Mouse (Mus musculus): ENCODE measurements at regions not wholly inside any gene's neighbourhood (a gene's known extent, or its start where the extent isn't known, plus 50 kb on each side); places are given as distances from the start of the nearest gene placed in this dataset.

DNA sequence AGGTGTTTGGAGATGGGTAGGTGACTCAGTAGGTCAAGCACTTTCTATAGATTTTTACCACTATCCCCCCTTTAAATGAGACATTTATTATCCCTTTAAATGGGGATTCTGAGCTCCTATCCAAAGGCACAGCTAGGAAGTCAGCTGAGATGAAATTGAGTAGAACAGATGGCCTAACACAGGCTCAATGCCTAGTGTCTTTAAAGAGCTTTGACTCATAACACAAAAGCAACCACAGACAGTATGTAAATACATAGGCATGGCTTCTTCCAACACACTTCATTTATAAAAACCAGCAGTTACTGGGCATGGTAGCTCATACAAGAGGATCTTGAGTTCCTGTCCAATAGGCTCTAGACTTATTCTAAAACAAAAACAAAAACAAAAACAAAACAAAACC is 513.0 kb upstream of the Castor2 start:
- H3K27ac ChIP-seq (ENCODE audit: low read depth, low read length): no peak overlapping the region
- ATAC-seq: no peak
- H3K27me3 ChIP-seq (replicated peaks; ENCODE audit: control insufficient read depth, insufficient read depth, low read length): no peaks in the 10 kb centered on the region
- H3K9ac ChIP-seq (ENCODE audit: low read depth, low read length): no peak overlapping the region
- no peak overlapping the region for H3K4me3 ChIP-seq (ENCODE audit: low read depth, low read length)
- no peak overlapping the region for H3K4me2 ChIP-seq (replicated peaks; ENCODE audit: low read depth)
- TF ChIP-seq CTCF (IDR thresholded peaks at IDR 0.05; ENCODE audit: low read depth): no peak
- H3K4me1 ChIP-seq (replicated peaks; ENCODE audit: control insufficient read depth, insufficient read depth, low read length): no peaks in the 10 kb centered on the region
- no peaks in the 10 kb centered on the region for H3K36me3 ChIP-seq (ENCODE audit: control insufficient read depth, insufficient read depth)
- no peaks in the 10 kb centered on the region for H3K9me3 ChIP-seq (ENCODE audit: control insufficient read depth)

DNA sequence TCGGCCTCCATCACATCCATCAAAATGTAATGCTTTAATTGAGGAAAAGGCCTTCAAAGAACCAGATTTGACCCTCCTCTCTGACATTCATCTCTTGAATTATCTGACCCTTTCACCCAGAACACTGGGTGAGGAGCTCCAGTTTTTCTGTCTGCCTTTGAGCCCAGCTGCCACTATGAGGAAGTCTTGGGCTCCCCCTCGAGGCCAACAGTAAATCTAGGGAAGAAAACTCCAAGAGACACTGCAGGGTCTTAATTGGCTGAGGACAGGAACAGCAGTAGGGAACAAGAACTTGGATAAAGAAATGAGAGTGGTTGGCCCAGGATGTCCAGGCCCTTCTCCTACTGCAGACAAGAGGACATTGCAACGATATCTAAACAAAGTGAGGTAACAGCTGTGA is 514.3 kb upstream of the Castor2 start:
- Histone ChIP-seq H3K4me2 (replicated peaks; ENCODE audit: low read depth) (no peak overlapping the region), H3K27me3 (replicated peaks; ENCODE audit: control insufficient read depth, insufficient read depth, low read length) (no peaks in the 10 kb centered on the region), H3K9me3 (ENCODE audit: control insufficient read depth) (no peaks in the 10 kb centered on the region), H3K9ac (ENCODE audit: low read depth, low read length) (no peak overlapping the region), H3K4me3 (ENCODE audit: low read depth, low read length) (no peak overlapping the region), H3K36me3 (ENCODE audit: control insufficient read depth, insufficient read depth) (no peaks in the 10 kb centered on the region), H3K4me1 (replicated peaks; ENCODE audit: control insufficient read depth, insufficient read depth, low read length) (no peaks in the 10 kb centered on the region), H3K27ac (ENCODE audit: low read depth, low read length) (no peak overlapping the region)
- peak; percentile 79 for TF ChIP-seq CTCF (IDR thresholded peaks at IDR 0.05; ENCODE audit: low read depth)
- no peak for ATAC-seq
- WGBS: 23% methylated on average over 3 of the region's 3 CpGs

DNA sequence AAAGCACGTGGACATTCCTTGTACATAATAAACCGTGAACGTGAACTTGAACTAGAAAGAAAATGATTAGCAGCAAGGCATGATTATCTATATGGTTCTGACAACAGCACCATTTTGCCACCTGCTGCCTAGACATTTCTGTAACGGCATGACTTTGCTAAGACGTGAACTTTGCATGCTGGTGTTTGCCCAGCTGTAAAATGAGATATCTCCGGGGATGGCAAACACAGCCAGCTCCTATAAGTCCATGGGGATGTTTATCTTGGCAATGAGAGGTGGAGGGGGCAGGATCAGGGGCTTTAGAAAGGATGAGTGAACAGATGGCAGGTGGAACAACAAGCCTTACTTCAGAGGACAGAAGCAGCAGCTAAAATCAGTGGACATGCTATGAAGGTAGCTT is 522.9 kb upstream of the Castor2 start:
- Histone ChIP-seq H3K27ac (ENCODE audit: low read depth, low read length) (no peak overlapping the region), H3K9ac (ENCODE audit: low read depth, low read length) (no peak overlapping the region), H3K4me3 (ENCODE audit: low read depth, low read length) (no peak overlapping the region), H3K36me3 (ENCODE audit: control insufficient read depth, insufficient read depth) (no peaks in the 10 kb centered on the region), H3K4me1 (replicated peaks; ENCODE audit: control insufficient read depth, insufficient read depth, low read length) (no peaks in the 10 kb centered on the region), H3K4me2 (replicated peaks; ENCODE audit: low read depth) (no peak overlapping the region), H3K27me3 (replicated peaks; ENCODE audit: control insufficient read depth, insufficient read depth, low read length) (no peaks in the 10 kb centered on the region), H3K9me3 (ENCODE audit: control insufficient read depth) (no peaks in the 10 kb centered on the region)
- peak; percentile 69 for ATAC-seq
- WGBS: 44% methylated on average over 6 of the region's 6 CpGs
- no peak for TF ChIP-seq CTCF (IDR thresholded peaks at IDR 0.05; ENCODE audit: low read depth)

DNA sequence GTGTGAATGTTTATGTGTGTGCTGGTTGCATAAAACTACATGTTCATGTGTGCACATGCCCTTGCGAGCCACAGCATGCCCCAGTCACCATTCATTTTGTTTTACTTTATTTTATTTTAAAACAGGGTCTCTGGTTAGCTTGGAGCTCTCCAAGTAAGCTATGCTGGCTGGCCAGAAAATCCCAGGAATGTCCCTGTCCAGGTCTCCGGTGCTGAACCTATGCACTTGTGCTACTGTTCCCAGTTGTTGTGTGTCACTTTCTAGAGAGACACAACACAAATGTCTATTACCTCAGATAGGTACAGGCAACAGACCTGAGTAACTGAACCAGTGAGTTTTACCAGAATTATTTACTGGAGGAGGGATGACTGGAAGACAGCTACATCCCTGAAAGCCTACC is 530.4 kb upstream of the Castor2 start:
- Histone ChIP-seq H3K4me3 (ENCODE audit: low read depth, low read length) (no peak overlapping the region), H3K9me3 (ENCODE audit: control insufficient read depth) (no peaks in the 10 kb centered on the region), H3K36me3 (ENCODE audit: control insufficient read depth, insufficient read depth) (no peaks in the 10 kb centered on the region), H3K4me1 (replicated peaks; ENCODE audit: control insufficient read depth, insufficient read depth, low read length) (no peaks in the 10 kb centered on the region), H3K9ac (ENCODE audit: low read depth, low read length) (no peak overlapping the region), H3K4me2 (replicated peaks; ENCODE audit: low read depth) (no peak overlapping the region), H3K27ac (ENCODE audit: low read depth, low read length) (no peak overlapping the region), H3K27me3 (replicated peaks; ENCODE audit: control insufficient read depth, insufficient read depth, low read length) (no peaks in the 10 kb centered on the region)
- 77% methylated on average over 2 of the region's 2 CpGs for WGBS
- no peak for TF ChIP-seq CTCF (IDR thresholded peaks at IDR 0.05; ENCODE audit: low read depth)
- no peak for ATAC-seq

DNA sequence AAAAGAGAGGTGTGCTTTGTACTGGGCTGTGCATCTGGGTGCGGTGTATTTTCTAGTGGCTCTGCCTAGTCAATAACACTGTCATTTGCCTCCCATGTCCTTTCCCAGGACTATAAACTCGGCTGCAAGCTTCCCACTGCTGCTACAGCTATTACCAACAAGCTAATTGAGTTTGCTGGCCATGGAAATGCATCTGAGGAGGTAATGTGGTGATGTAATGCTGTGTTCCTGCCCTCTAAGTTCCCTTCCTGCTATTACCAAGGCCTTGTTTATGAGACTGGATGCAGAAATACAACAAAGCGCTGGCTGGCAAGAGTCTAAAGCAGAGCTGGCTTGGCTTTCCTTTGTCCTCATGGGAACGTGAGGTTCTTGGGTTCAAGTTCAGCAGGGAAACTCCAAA is 533.0 kb upstream of the Castor2 start:
- Histone ChIP-seq H3K27ac (ENCODE audit: low read depth, low read length) (no peak overlapping the region), H3K4me1 (replicated peaks; ENCODE audit: control insufficient read depth, insufficient read depth, low read length) (no peaks in the 10 kb centered on the region), H3K4me3 (ENCODE audit: low read depth, low read length) (no peak overlapping the region), H3K4me2 (replicated peaks; ENCODE audit: low read depth) (no peak overlapping the region), H3K36me3 (ENCODE audit: control insufficient read depth, insufficient read depth) (no peaks in the 10 kb centered on the region), H3K9ac (ENCODE audit: low read depth, low read length) (no peak overlapping the region), H3K9me3 (ENCODE audit: control insufficient read depth) (no peaks in the 10 kb centered on the region), H3K27me3 (replicated peaks; ENCODE audit: control insufficient read depth, insufficient read depth, low read length) (no peaks in the 10 kb centered on the region)
- no peak for TF ChIP-seq CTCF (IDR thresholded peaks at IDR 0.05; ENCODE audit: low read depth)
- ATAC-seq: no peak
- WGBS: 68% methylated on average over 4 of the region's 4 CpGs

DNA sequence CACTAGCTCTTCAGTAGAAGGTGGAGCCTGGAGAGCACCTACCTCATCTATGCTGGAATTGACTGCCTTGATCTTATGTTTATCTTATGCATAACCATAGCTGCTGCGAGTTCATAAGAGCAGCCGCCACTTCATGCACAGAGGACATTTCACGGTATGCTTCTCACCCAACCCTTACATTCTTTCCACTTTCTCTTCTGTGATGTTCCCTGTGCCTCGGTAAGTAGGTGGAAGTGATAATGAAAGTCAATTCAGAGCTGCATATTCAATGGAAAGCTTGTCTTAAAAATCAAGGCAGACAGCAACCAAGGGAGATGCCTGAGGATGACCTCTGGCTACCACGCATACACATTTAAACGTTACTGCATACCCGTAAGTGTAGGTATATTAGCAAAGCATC is 548.9 kb upstream of the Castor2 start:
- no peak for ATAC-seq
- no peak for TF ChIP-seq CTCF (IDR thresholded peaks at IDR 0.05; ENCODE audit: low read depth)
- WGBS: 74% methylated on average over 7 of the region's 7 CpGs

DNA sequence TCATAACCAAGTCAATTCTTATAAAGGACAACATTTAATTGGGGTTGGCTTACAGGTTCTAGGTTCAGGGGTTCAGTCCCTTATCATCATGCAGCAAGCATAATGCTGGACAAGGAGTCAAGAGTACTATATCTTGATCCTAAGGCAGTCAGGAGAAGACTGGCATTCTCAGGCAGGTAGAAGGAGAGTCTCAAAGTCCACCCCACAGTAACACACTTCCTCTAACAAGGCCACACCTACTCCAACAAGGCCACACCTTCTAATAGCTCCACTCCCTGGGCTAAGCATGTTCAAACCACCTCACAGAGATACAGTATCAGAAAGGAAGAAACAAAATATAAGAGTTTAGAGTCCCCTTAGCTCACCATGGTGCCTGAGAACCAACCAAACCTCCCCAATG is 557.3 kb upstream of the Castor2 start:
- H3K9ac ChIP-seq (ENCODE audit: low read depth, low read length): no peak overlapping the region
- no peak overlapping the region for H3K27ac ChIP-seq (ENCODE audit: low read depth, low read length)
- H3K4me2 ChIP-seq (replicated peaks; ENCODE audit: low read depth): no peak overlapping the region
- no peaks in the 10 kb centered on the region for H3K27me3 ChIP-seq (replicated peaks; ENCODE audit: control insufficient read depth, insufficient read depth, low read length)
- no peaks in the 10 kb centered on the region for H3K4me1 ChIP-seq (replicated peaks; ENCODE audit: control insufficient read depth, insufficient read depth, low read length)
- peak; percentile 89 for ATAC-seq
- H3K4me3 ChIP-seq (ENCODE audit: low read depth, low read length): no peak overlapping the region
- 0 out of 2 replicates have a peak, but pooled peaks cover 3% of the 10 kb centered on the region for H3K9me3 ChIP-seq (ENCODE audit: control insufficient read depth)
- TF ChIP-seq CTCF (IDR thresholded peaks at IDR 0.05; ENCODE audit: low read depth): no peak
- no peaks in the 10 kb centered on the region for H3K36me3 ChIP-seq (ENCODE audit: control insufficient read depth, insufficient read depth)

More for the DNA sequence above, 548.9 kb upstream of the Castor2 start:
- Histone ChIP-seq H3K4me2 (replicated peaks; ENCODE audit: low read depth) (no peak overlapping the region), H3K27me3 (replicated peaks; ENCODE audit: control insufficient read depth, insufficient read depth, low read length) (no peaks in the 10 kb centered on the region), H3K4me1 (replicated peaks; ENCODE audit: control insufficient read depth, insufficient read depth, low read length) (no peaks in the 10 kb centered on the region), H3K36me3 (ENCODE audit: control insufficient read depth, insufficient read depth) (no peaks in the 10 kb centered on the region), H3K9me3 (ENCODE audit: control insufficient read depth) (no peaks in the 10 kb centered on the region), H3K4me3 (ENCODE audit: low read depth, low read length) (no peak overlapping the region), H3K9ac (ENCODE audit: low read depth, low read length) (no peak overlapping the region), H3K27ac (ENCODE audit: low read depth, low read length) (no peak overlapping the region)
